Mouse (Mus musculus): ENCODE measurements around the gene Rnf43. TPM values are rescaled to one million over a fixed set of nuclear protein-coding genes. Genes with fewer than 3 reads are reported as not detected.

Rnf43 gene
- polyA plus RNA-seq, 1 experiment: 9.0 TPM

GRCm38 (mm10) chr11:87729593-87730185 is 67.2 kb downstream of the Rnf43 start:
- no peak overlapping the region for H3K27ac ChIP-seq (ENCODE audit: control insufficient read depth, insufficient read depth, low read length)
- 97% methylated on average over 13 of the region's 13 CpGs for WGBS
- no peaks in the 10 kb centered on the region for H3K36me3 ChIP-seq (ENCODE audit: control insufficient read depth, insufficient read depth, low read length)
- H3K4me3 ChIP-seq (ENCODE audit: control insufficient read depth, insufficient read depth, low read length): no peak overlapping the region
- TF ChIP-seq POLR2A (IDR thresholded peaks at IDR 0.05; ENCODE audit: control insufficient read depth, extremely low read depth, insufficient read depth, low read length, poor library complexity): no peak
- TF ChIP-seq CTCF (IDR thresholded peaks at IDR 0.05; ENCODE audit: borderline replicate concordance, control insufficient read depth, extremely low read depth, insufficient read depth, low read length, poor library complexity): no peak
- no peak for DNase-seq
- H3K4me1 ChIP-seq (replicated peaks; ENCODE audit: control insufficient read depth, insufficient read depth, low read length): peaks cover 69% of the 10 kb centered on the region
- H3K27me3 ChIP-seq (ENCODE audit: control insufficient read depth, insufficient read depth, low read length): no peaks in the 10 kb centered on the region

- WGBS: 88% methylated on average over 10 of the region's 10 CpGs
- Histone ChIP-seq H3K27me3 (ENCODE audit: control insufficient read depth, insufficient read depth, low read length) (no peaks in the 10 kb centered on the region), H3K4me3 (ENCODE audit: control insufficient read depth, insufficient read depth, low read length) (no peak overlapping the region), H3K4me1 (replicated peaks; ENCODE audit: control insufficient read depth, insufficient read depth, low read length) (peaks cover 68% of the 10 kb centered on the region), H3K36me3 (ENCODE audit: control insufficient read depth, insufficient read depth, low read length) (no peaks in the 10 kb centered on the region), H3K27ac (ENCODE audit: control insufficient read depth, insufficient read depth, low read length) (no peak overlapping the region)
- no peak for DNase-seq
- TF ChIP-seq CTCF (IDR thresholded peaks at IDR 0.05; ENCODE audit: borderline replicate concordance, control insufficient read depth, extremely low read depth, insufficient read depth, low read length, poor library complexity): no peak
- no peak for TF ChIP-seq POLR2A (IDR thresholded peaks at IDR 0.05; ENCODE audit: control insufficient read depth, extremely low read depth, insufficient read depth, low read length, poor library complexity)
Measured at GRCm38 (mm10) chr11:87730652-87731310, 68.3 kb downstream of the Rnf43 start.

DNA sequence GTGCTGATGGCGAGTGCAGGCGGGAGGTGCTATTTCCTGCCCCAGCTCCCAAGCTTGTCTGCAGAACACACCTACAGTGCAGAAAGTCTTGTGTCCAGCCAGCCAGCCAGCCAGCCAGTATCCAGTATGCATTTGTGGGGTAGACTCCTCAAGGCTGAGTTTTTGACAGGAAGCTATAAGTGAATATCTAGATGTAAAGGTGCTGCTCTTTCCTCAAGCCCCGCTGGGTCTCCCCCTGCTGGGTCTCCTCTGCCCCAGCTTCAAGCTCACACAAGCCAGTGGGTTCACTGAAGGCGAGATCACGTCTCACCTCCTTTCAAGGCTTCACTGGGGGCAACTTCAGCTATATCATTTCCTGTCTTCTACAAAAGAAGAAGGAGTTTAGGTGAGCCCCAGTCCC is 71.8 kb downstream of the Rnf43 start:
- TF ChIP-seq POLR2A (IDR thresholded peaks at IDR 0.05; ENCODE audit: control insufficient read depth, extremely low read depth, insufficient read depth, low read length, poor library complexity) (peak; percentile 58), CTCF (IDR thresholded peaks at IDR 0.05; ENCODE audit: borderline replicate concordance, control insufficient read depth, extremely low read depth, insufficient read depth, low read length, poor library complexity) (peak; percentile 46; the same call in 1 of the 2 replicates)
- Histone ChIP-seq H3K36me3 (ENCODE audit: control insufficient read depth, insufficient read depth, low read length) (no peaks in the 10 kb centered on the region), H3K4me3 (ENCODE audit: control insufficient read depth, insufficient read depth, low read length) (peak overlapping the region; percentile 71), H3K27ac (ENCODE audit: control insufficient read depth, insufficient read depth, low read length) (peak overlapping the region; percentile 93), H3K4me1 (replicated peaks; ENCODE audit: control insufficient read depth, insufficient read depth, low read length) (peaks cover 47% of the 10 kb centered on the region), H3K27me3 (ENCODE audit: control insufficient read depth, insufficient read depth, low read length) (no peaks in the 10 kb centered on the region)
- 11% methylated on average over 5 of the region's 5 CpGs for WGBS
- DNase-seq: peak; percentile 74

GRCm38 (mm10) chr11:87735691-87736090 is 73.2 kb downstream of the Rnf43 start:
- WGBS: 94% methylated on average over 6 of the region's 6 CpGs
- peak overlapping the region; percentile 9; the same call in 1 of the 2 replicates for H3K27ac ChIP-seq (ENCODE audit: control insufficient read depth, insufficient read depth, low read length)
- H3K36me3 ChIP-seq (ENCODE audit: control insufficient read depth, insufficient read depth, low read length): peaks cover 12% of the 10 kb centered on the region; the same call in 1 of the 2 replicates

GRCm38 (mm10) chr11:87736647-87737134 is 74.2 kb downstream of the Rnf43 start:
- peak overlapping the region; percentile 86 for H3K27ac ChIP-seq (ENCODE audit: control insufficient read depth, insufficient read depth, low read length)

More at GRCm38 (mm10) chr11:87735691-87736090, 73.2 kb downstream of the Rnf43 start:
- H3K4me1 ChIP-seq (replicated peaks; ENCODE audit: control insufficient read depth, insufficient read depth, low read length): peaks cover 46% of the 10 kb centered on the region
- H3K4me3 ChIP-seq (ENCODE audit: control insufficient read depth, insufficient read depth, low read length): no peak overlapping the region
- TF ChIP-seq POLR2A (IDR thresholded peaks at IDR 0.05; ENCODE audit: control insufficient read depth, extremely low read depth, insufficient read depth, low read length, poor library complexity): no peak
- TF ChIP-seq CTCF (IDR thresholded peaks at IDR 0.05; ENCODE audit: borderline replicate concordance, control insufficient read depth, extremely low read depth, insufficient read depth, low read length, poor library complexity): no peak
- H3K27me3 ChIP-seq (ENCODE audit: control insufficient read depth, insufficient read depth, low read length): no peaks in the 10 kb centered on the region
- no peak for DNase-seq

DNA sequence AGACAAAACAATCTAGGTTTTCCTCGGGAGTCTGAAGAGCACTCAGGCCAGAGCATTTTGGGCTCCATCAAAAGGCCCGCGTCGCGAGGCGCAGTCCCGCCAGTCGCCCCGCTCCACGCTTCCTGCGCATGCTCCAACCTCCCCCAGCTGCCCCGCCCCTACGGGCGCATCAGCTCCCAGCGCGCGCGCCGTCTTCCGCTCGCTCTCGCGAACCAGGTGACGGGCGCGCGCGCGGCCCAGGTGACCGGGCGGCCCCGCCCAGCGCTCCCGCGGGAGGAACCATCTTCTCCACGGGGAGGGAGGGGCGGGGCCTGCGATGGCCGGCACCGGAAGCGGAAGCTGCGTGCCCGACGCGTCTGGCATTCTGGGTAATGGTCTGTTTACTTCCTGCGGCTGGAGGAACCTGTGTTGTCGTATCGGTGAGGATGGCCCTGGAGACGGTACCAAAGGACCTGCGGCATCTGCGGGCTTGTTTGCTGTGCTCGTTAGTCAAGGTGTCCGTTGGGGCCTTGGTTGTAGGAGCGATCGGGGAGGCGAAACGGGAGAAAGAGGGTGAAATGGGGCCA is 74.7 kb downstream of the Rnf43 start, which contains the start of gene Supt4a:
Gene Supt4a (plus strand): TSS at position 378 of the 566 bp plus-strand sequence.
- TF ChIP-seq POLR2A (IDR thresholded peaks at IDR 0.05; ENCODE audit: control insufficient read depth, extremely low read depth, insufficient read depth, low read length, poor library complexity): peak; percentile 87
- TF ChIP-seq CTCF (IDR thresholded peaks at IDR 0.05; ENCODE audit: borderline replicate concordance, control insufficient read depth, extremely low read depth, insufficient read depth, low read length, poor library complexity): peak; percentile 76
- Histone ChIP-seq H3K27ac (ENCODE audit: control insufficient read depth, insufficient read depth, low read length) (peak within 1 kb of the TSS; percentile 86), H3K36me3 (ENCODE audit: control insufficient read depth, insufficient read depth, low read length) (peaks cover 14% of the 10 kb centered on the region), H3K4me1 (replicated peaks; ENCODE audit: control insufficient read depth, insufficient read depth, low read length) (peaks cover 35% of the 10 kb centered on the region), H3K27me3 (ENCODE audit: control insufficient read depth, insufficient read depth, low read length) (no peaks in the 10 kb centered on the region), H3K4me3 (ENCODE audit: control insufficient read depth, insufficient read depth, low read length) (peak within 1 kb of the TSS; percentile 70)
- under 1% methylated on average over 57 of the region's 57 CpGs for WGBS
- DNase-seq: peak; percentile 97

More at GRCm38 (mm10) chr11:87736647-87737134, 74.2 kb downstream of the Rnf43 start:
- DNase-seq: peak; percentile 77
- no peak for TF ChIP-seq POLR2A (IDR thresholded peaks at IDR 0.05; ENCODE audit: control insufficient read depth, extremely low read depth, insufficient read depth, low read length, poor library complexity)
- H3K27me3 ChIP-seq (ENCODE audit: control insufficient read depth, insufficient read depth, low read length): no peaks in the 10 kb centered on the region
- H3K4me3 ChIP-seq (ENCODE audit: control insufficient read depth, insufficient read depth, low read length): peak overlapping the region; percentile 61
- H3K36me3 ChIP-seq (ENCODE audit: control insufficient read depth, insufficient read depth, low read length): peaks cover 14% of the 10 kb centered on the region; the same call in 1 of the 2 replicates
- WGBS: 3% methylated on average over 31 of the region's 31 CpGs
- peaks cover 38% of the 10 kb centered on the region for H3K4me1 ChIP-seq (replicated peaks; ENCODE audit: control insufficient read depth, insufficient read depth, low read length)
